Mouse (Mus musculus): ENCODE measurements at regions not wholly inside any gene's neighbourhood (a gene's known extent, or its start where the extent isn't known, plus 50 kb on each side); places are given as distances from the start of the nearest gene placed in this dataset.
A peak's percentile ranks its signal among the peaks of the same experiment; 100 is the strongest.

GRCm38 (mm10) chr9:73173589-73174247, 60.5 kb downstream of the Rsl24d1 start:
- no peak for DNase-seq (ENCODE audit: low spot score)

- no peak for DNase-seq (ENCODE audit: low spot score)
Observed at GRCm38 (mm10) chr9:73176645-73177044, 63.4 kb downstream of the Rsl24d1 start.

GRCm38 (mm10) chr9:73183356-73183755, 70.1 kb downstream of the Rsl24d1 start:
- no peak for DNase-seq (ENCODE audit: low spot score)

GRCm38 (mm10) chr9:73184908-73185307, 71.7 kb downstream of the Rsl24d1 start:
- peak; percentile 21 for DNase-seq (ENCODE audit: low spot score)

GRCm38 (mm10) chr9:73192271-73192785, 79.1 kb downstream of the Rsl24d1 start:
- peak; percentile 72 for DNase-seq (ENCODE audit: low spot score)

- DNase-seq (ENCODE audit: low spot score) = no peak
Observed at GRCm38 (mm10) chr9:73198261-73199085, 85.2 kb downstream of the Rsl24d1 start.

GRCm38 (mm10) chr9:73223111-73223510, 109.9 kb downstream of the Rsl24d1 start:
- DNase-seq (ENCODE audit: low spot score) = no peak

GRCm38 (mm10) chr9:73240188-73240587, 127.0 kb downstream of the Rsl24d1 start:
- no peak for DNase-seq (ENCODE audit: low spot score)

- DNase-seq (ENCODE audit: low spot score) = no peak
Observed at GRCm38 (mm10) chr9:73242521-73243308, 129.5 kb downstream of the Rsl24d1 start.

GRCm38 (mm10) chr9:73244177-73244576, 131.0 kb downstream of the Rsl24d1 start:
- no peak for DNase-seq (ENCODE audit: low spot score)

- no peak for DNase-seq (ENCODE audit: low spot score)
Observed at GRCm38 (mm10) chr9:73245524-73245923, 132.3 kb downstream of the Rsl24d1 start.

- DNase-seq (ENCODE audit: low spot score) = no peak
Observed at GRCm38 (mm10) chr9:73258171-73258570, 144.9 kb downstream of the Rsl24d1 start.

GRCm38 (mm10) chr9:73258640-73259039, 145.4 kb downstream of the Rsl24d1 start:
- DNase-seq (ENCODE audit: low spot score) = no peak

- DNase-seq (ENCODE audit: low spot score) = peak; percentile 58
Observed at GRCm38 (mm10) chr9:73262711-73263110, 149.5 kb downstream of the Rsl24d1 start.

- no peak for DNase-seq (ENCODE audit: low spot score)
Observed at GRCm38 (mm10) chr9:73270249-73270648, 157.0 kb downstream of the Rsl24d1 start.

GRCm38 (mm10) chr9:73272614-73273013, 159.4 kb downstream of the Rsl24d1 start:
- no peak for DNase-seq (ENCODE audit: low spot score)

- no peak for DNase-seq (ENCODE audit: low spot score)
Observed at GRCm38 (mm10) chr9:73273681-73274080, 160.5 kb downstream of the Rsl24d1 start.

- no peak for DNase-seq (ENCODE audit: low spot score)
Observed at GRCm38 (mm10) chr9:73275671-73276070, 162.4 kb downstream of the Rsl24d1 start.

GRCm38 (mm10) chr9:73295287-73295686, 182.1 kb downstream of the Rsl24d1 start:
- DNase-seq (ENCODE audit: low spot score) = no peak

- peak; percentile 30 for DNase-seq (ENCODE audit: low spot score)
Observed at GRCm38 (mm10) chr9:73302156-73302918, 189.1 kb downstream of the Rsl24d1 start.

- no peak for DNase-seq (ENCODE audit: low spot score)
Observed at GRCm38 (mm10) chr9:73317048-73317447, 203.8 kb downstream of the Rsl24d1 start.

Measured in embryo, embryonic 10.5 days (tissue).